Mouse (Mus musculus) urinary bladder, postnatal 4 days (tissue): Measurements from ENCODE around the gene 1520401A03Rik.

Experiments
- DNase-seq, 2 experiments: peaks; one replicate each; pipeline ENCODE4 v3.0.0; 2021 to 2022; ENCODE audit warnings: low spot score in 2 of 2

Gene 1520401A03Rik

DNA sequence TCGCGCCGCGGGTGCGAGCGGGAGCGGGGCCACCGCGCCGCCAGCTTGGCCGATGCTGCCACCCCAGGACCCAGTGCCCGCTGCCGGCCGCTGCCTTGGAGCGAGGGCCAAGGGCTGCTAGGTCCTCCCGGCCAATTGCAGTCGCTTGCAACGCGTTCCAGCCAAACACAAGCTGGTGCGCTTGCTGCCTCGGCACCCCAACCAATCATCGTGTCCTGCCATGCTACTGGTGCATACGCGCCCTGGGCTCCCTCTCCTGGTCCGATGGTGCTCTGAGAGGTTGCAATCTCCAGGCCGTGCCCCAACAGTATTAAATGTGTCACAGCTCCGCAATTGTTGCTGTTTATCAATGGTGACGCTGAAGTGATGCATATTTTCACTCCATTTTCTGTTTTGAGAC lies 22.5 kb downstream of the 1520401A03Rik start:
- peak; percentile 79 to 89 for DNase-seq

DNA sequence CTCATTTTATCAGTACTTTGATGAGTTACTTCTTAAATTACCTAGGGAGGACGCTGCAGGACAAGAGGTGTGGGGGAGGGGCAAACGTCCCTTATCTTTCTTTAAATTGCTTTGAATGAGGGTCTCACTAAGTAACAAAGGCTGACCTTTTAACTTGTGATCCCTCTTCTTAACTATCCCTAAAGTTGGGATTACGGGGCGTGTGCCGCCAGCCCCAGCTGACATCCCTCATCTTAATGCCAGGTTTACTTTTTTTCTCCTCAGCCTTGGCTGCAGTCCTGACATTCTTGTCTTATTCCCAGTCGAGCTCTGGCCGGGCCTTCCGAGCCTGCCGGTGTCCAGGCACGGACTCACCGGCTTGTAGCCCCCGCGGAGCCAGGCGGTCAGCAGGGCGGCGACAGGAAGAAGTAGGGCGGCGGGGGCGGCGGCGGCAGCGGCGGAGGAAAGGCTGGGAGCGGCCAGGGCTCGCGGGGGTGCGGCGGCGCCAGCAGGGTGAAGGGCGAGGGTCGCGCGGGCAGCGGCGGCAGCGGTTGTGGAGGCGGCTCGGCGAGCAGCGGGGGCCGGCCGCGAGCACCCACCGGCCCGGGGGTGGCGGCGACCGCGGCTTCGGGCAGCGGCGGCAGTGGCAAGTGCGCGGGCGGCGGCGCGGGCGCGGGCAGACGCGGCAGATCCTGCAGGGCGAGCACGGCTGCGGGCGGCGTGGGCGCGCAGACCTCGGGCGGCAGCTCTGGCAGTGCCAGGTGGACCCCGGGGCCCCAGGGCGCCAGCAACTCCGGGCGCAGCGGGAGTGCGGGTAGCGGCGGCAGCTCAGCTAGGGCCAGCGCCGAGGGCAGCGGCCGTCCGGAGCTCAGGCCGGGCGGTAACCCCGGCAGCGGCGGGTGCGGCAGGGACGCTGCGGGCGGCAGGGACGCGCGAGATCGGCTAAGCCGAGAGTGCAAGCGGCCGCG lies 23.2 kb downstream of the 1520401A03Rik start:
- no peak for DNase-seq

DNA sequence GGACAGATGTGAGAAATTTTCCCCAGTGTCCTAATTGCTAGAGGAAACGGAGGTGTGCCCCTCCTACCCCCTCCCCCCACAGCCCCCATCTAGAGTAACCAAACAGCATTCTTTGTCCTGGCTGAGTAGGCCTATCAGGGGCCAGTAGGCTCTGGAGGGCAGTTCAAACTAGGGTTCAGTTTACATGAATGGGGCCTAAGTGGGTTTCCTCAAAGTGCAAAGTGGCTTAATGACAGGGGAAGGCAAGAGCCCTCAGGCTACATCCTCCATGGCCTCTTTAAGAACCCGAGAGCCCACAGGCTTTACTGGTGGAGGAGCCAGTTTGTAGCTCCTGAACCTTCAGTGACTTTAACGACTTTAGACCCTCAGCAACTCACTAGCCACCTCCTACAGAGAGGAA lies 26.8 kb downstream of the 1520401A03Rik start:
- DNase-seq, result no peak

GRCm38 (mm10) chr17:23694491-23694890 lies 28.1 kb downstream of the 1520401A03Rik start:
- no peak for DNase-seq

- no peak for DNase-seq
These were observed 38.5 kb downstream of the 1520401A03Rik start, which contains the start of gene Cldn9 for GRCm38 (mm10) chr17:23683856-23684672. TSS of gene Cldn9 (minus strand) at chr17:23684026.

DNA sequence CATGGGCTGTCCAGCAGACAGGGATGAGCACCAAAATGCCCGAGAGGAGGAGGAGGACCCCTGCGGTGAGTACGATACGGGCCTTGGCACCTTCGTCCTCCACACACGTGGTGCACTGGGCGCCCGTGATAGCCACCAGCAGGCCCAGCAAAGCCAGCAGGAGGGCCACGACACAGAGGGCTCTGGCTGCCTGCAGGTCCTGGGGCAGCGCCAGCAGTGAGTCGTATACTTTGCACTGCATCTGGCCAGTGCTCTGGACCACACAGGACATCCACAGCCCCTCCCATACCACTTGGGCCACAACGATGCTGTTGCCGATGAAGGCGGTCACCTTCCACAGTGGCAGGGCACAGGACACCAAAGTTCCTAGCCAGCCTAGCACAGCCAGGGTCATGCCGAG lies 39.4 kb downstream of the 1520401A03Rik start:
- no peak for DNase-seq

DNA sequence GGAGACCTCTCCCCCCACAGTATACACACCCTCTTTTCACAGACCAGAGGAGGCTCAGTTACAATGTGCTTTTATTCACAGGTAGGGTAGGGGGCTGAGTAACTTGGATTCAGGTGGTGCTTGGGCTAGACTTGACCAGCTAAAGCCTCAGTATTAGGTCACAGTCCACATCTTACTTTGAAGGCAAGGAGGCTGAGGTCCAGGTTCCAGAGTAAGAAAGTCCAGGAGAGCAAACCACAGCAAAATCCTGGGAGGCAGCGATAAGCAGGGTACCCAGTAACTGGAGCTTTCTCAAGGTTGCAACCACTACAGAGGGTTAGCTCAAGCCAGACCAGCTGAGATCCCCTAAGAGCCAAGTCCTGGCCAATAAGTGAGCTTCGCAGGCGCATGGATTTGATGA lies 40.1 kb downstream of the 1520401A03Rik start:
- DNase-seq, result no peak

GRCm38 (mm10) chr17:23682092-23682491 lies 40.5 kb downstream of the 1520401A03Rik start:
- DNase-seq, result no peak

- DNase-seq, result no peak
These were observed 41.5 kb downstream of the 1520401A03Rik start for GRCm38 (mm10) chr17:23681086-23681485.

DNA sequence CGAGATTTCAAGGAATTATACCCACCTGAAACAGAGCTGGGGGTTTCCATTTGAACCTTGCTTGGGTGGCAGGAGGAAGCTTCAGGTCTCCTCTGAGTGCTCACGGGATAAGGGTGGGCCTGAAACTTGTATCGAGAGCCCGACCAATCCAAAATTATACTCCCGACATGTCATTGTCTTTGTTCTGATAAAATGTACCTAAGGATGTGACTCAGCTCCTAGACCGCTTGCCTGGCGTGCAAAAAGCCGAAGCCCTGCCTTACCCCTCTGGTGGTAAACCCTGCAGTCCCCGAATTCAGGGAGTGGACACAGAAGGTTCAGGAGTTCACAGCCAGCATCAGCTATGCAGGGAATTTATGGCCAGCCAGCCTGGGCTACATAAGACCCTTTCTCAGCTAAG lies 42.2 kb downstream of the 1520401A03Rik start:
- DNase-seq, result no peak

- DNase-seq, result no peak
These were observed 43.3 kb downstream of the 1520401A03Rik start, which contains the start of gene Cldn6 for GRCm38 (mm10) chr17:23679127-23679835. TSS of gene Cldn6 (plus strand) at chr17:23679249.

DNA sequence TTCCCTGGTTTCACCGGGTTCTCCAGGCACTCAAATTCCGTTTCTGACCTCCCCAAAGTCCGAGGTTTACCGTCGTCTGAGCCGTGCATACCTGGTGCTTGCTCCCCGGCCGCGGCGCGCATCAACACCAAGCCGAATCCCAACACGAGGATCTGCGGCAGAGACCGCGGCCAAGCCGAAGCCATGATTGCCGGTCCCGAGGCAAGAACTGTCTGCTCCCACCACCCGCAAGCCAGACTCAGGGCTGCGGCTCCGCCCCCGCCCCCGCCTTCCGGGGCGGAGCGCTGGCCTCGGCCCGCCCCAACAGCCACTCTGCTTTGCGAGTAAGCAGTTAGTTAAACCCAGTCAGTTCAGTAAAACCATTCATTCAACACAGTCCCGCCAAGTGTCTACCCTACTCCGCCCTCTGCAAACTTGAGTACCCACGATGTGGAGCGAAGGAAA lies 45.3 kb downstream of the 1520401A03Rik start, which contains the start of gene Tnfrsf12a:
Gene Tnfrsf12a (minus strand): TSS at position 233 of the 444 bp plus-strand sequence.
- peak; percentile 78 to 83 for DNase-seq

GRCm38 (mm10) chr17:23676473-23677031 lies 46.0 kb downstream of the 1520401A03Rik start:
- no peak for DNase-seq

GRCm38 (mm10) chr17:23675564-23676281 lies 46.9 kb downstream of the 1520401A03Rik start:
- no peak for DNase-seq

DNA sequence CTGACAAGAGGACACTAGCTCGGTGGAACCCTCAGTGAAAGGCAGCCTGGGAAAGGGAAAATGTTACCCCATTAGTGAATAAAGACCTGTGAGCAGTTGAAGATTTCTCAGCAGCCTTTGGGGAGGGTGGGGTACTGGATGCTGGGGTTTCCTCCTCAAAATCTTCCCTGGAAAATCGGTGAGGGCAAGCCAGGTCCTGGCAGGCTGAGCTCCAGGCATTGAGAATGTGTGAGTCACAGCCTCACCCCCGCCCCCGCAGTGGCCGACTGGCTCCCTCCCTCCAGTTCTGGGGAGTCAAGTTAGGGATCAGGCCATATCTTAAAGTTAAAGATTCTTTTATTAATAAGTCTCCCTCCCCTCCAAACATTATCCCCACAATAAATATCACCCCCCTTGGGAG lies 47.5 kb downstream of the 1520401A03Rik start:
- DNase-seq, result peak in 1 of 2 experiments; percentile 70

DNA sequence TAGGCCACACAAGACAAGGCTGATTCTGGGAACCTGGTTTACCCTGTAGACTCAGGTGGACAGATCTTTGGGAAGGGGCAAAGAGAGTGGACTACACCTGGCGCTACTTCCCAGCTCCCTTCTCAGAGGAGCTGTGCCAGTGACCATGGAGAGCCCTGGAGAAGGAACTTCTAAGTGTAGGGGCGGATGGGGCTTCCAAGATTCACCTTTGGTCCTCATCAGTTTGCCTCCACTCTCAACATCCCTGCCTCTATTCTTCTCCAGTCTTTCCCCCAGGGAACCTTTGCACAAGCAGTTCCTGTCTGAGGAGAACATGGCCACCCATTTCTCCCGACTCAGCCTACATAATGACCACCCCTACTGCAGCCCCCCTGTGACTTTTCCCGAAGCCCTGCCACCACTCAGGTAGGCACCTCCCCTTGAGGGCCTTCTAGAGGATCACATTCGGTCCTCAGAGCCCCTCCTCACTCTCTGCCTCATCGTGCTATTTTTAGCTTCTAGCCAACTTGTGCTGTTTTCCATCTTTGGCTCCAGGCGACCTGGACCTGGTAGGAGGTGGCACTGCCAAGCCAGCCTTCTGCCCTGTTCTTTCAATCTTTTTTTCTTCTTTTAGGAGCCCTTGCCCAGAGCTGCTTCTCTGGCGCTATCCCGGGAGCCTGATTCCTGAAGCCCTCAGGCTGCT lies 48.2 kb downstream of the 1520401A03Rik start:
- no peak for DNase-seq

DNA sequence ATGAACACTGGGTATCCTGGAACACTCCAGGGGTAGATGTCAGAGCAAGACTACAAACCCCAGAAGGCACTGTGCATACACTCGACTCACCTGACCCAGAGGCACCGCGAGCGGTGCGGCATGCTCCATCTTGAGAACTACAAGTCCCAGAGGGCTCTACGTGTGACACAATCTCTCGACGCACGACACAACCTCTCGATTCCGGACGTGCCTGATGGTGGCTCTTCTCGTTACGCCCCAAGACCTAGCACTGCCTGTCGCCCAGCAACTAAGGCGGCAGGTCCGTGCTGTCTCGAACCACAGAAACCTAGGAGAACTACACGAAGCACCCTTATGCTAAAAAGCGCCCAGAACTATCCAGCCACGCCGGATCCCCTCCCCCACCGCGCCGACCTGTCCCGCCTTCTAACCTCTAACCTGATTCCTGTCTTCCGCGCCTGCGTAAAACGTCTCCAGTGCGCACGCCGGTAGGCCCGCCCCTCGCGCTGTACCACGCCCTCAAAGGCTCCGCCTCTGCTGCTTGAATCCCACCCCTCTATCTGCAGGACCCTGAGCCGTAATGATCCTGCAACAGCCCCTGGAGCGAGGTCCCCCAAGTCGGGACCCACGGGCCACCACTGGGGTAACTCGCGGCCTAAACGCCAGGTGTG lies 49.0 kb downstream of the 1520401A03Rik start, which contains the start of the genes Hcfc1r1 and Thoc6:
Gene Hcfc1r1 (plus strand): TSS at position 173 of the 650 bp plus-strand sequence.
Gene Thoc6 (minus strand): TSS at position 459 of the 650 bp plus-strand sequence.
- DNase-seq, result peak; percentile 89 to 90

- no peak for DNase-seq
These were observed 49.8 kb downstream of the 1520401A03Rik start for GRCm38 (mm10) chr17:23672761-23673160.

DNA sequence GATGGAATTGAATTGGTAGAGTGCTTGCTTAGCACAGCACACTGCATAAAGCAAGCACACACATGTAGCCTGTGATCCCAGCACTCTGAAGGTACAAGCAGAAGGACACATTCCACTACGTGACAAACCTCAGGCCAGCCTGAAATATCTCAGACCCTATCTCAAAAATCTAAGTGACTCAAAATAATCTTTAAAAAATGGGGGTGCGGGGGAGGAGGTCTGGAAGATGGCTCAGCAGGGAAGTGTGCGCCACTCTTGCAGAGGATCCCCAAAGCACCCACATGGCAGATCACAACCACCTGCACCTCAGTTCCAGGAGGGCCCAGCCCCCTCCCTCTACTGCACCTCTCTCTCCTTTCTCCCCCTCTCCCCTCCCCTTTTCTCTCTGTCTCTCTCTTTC lies 51.1 kb downstream of the 1520401A03Rik start:
- DNase-seq, result no peak
